Mouse (Mus musculus) embryonic facial prominence, embryonic 14.5 days (tissue): ENCODE results near the gene Nkiras2. TPM values are rescaled to one million over a fixed set of nuclear protein-coding genes. Genes with fewer than 3 reads are reported as not detected.

Experiments
- ATAC-seq: fragments of 200-750 bp; cut with Nextera tagmentation; 2 replicates; pipeline ENCODE4 v1.8.0; 2017; ENCODE audit warnings: low read depth, moderate number of reproducible peaks, moderate TSS enrichment
- DNase-seq: peaks from one replicate; pipeline ENCODE4 v3.0.0-alpha.2; 2015; ENCODE audit warnings: low spot score
- H3K27ac ChIP-seq: fragments of 300-500 bp; sonication (generic); replicated peaks from 2 replicates; pipeline ENCODE4 v1.5.1; 2014; ENCODE audit warnings: low read depth, mild to moderate bottlenecking, low read length, moderate library complexity
- H3K27me3 ChIP-seq: fragments of 300-500 bp; sonication (generic); replicated peaks from 2 replicates; pipeline ENCODE4 v1.6.1; 2014; ENCODE audit warnings: low read length; ENCODE audit not compliant: control insufficient read depth, insufficient read depth
- H3K36me3 ChIP-seq: fragments of 300-500 bp; sonication (generic); 2 replicates; pipeline ENCODE4 v1.6.1; 2014; ENCODE audit warnings: low read length, mixed read lengths; ENCODE audit not compliant: control insufficient read depth, insufficient read depth
- H3K4me1 ChIP-seq: fragments of 300-500 bp; sonication (generic); 2 replicates; pipeline ENCODE4 v1.6.1; 2014; ENCODE audit warnings: antibody characterized with exemption, low read length; ENCODE audit not compliant: control insufficient read depth, insufficient read depth
- H3K4me2 ChIP-seq: fragments of 300-500 bp; sonication (generic); 2 replicates; pipeline ENCODE4 v1.6.1; 2014; ENCODE audit warnings: low read depth, mild to moderate bottlenecking, low read length, moderate library complexity, mixed read lengths
- H3K4me3 ChIP-seq: fragments of 300-500 bp; sonication (generic); 2 replicates; pipeline ENCODE4 v1.5.1; 2014; ENCODE audit warnings: low read depth, mild to moderate bottlenecking, low read length
- H3K9ac ChIP-seq: fragments of 300-500 bp; sonication (generic); 2 replicates; pipeline ENCODE4 v1.6.1; 2014; ENCODE audit warnings: low read depth, mild to moderate bottlenecking, low read length, moderate library complexity, mixed read lengths
- H3K9me3 ChIP-seq: fragments of 300-500 bp; sonication (generic); 2 replicates; pipeline ENCODE4 v1.6.1; 2016; ENCODE audit warnings: low read length; ENCODE audit not compliant: control insufficient read depth
- WGBS: fragments of 180-500 bp; shearing (Covaris S2); extraction: QIAGEN DNeasy Blood & Tissue Kit; methylation state at CpG from one replicate; pipeline ENCODE4 v1.1.7; 2014; 5-methylcytosine and 5-hydroxymethylcytosine counted together
- polyA plus RNA-seq: library from polyadenylated mRNA; unstranded; fragments of >200 nt; fragmentation: Nextera tagmentation; extraction: Ambion mirVana; gene quantifications from 2 replicates; pipeline ENCODE4 v1.2.1, GENCODE M21; 2014

The Nkiras2 gene
- polyA plus RNA-seq: 67.1 and 81.0 TPM in 2 replicates

DNA sequence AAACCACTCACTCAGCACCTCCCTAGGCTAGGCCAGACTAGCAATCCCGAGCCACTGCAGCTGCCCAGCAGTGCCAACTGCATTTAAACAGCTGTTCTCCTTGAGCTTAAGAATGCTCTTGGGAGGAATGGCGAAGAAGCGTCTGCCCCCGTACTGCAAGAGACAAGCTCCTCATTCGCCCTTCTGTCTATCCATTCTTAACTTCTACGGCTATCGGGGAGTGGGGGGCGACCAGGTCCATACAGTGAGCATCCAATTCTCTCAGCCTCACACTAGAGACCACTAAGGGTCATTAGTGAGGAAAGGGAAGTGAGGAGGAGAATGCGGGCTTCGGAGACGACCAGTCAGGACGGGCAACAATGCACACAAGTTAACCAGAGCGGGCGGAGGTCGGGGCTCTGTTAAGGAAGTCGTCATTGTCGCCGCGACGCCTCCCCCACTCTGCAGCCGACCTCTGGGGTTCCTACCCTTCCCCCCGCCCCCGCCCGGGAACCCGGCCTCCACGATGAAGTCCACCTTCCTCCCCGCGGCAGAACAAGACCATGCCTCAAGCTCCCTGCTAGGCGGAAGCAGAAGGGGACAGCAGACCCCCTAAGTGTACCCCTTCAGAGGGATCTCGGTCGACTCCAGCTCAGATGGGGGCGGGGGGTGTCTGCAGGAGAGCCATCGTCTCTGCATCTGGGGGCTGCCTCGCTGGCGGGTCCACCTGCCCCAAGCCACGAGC, at the start of gene Nkiras2:
Gene Nkiras2, plus strand, starts transcription at position 484 of the 724 bp plus-strand sequence.
- WGBS: 0% methylated on average over 28 of the region's 36 CpGs
- Histone ChIP-seq H3K4me1 (peaks cover 14% of the 10 kb centered on the region), H3K36me3 (no peaks in the 10 kb centered on the region), H3K9ac (peak within 1 kb of the TSS; percentile 89), H3K27ac (peak within 1 kb of the TSS; percentile 90), H3K9me3 (no peaks in the 10 kb centered on the region), H3K4me3 (peak within 1 kb of the TSS; percentile 77), H3K27me3 (no peaks in the 10 kb centered on the region), H3K4me2 (peak within 1 kb of the TSS; percentile 67)
- peak; percentile 85 for DNase-seq
- ATAC-seq: peak; percentile 34

DNA sequence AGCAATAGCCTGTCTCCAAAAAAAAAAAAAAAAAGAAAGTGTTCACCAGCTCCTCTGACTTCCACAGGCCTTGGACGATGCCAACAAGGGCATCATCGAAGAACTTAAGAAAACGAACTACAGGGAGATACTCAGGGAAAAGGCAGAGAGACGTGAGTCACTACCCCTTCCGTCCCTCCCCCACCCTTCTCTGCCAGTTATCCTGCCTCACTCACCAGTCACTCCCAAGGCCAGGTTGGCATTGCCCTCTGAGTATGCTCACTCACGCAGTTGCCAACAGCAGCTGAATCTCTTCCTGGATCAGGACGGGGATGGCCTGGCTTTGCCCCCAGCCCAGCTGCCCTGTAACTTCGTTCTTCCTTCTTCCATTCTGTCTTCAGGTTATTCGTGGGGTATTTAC, 49.3 kb upstream of the Nkiras2 start:
- Histone ChIP-seq H3K4me2 (no peak overlapping the region), H3K27ac (no peak overlapping the region), H3K4me1 (peaks cover 4% of the 10 kb centered on the region; the same call in 1 of the 2 replicates), H3K9me3 (no peaks in the 10 kb centered on the region), H3K9ac (no peak overlapping the region), H3K27me3 (peaks cover 10% of the 10 kb centered on the region; the same call in 1 of the 2 replicates), H3K4me3 (no peak overlapping the region), H3K36me3 (no peaks in the 10 kb centered on the region)
- WGBS: 60% methylated on average over 9 of the region's 9 CpGs
- ATAC-seq (no peak), DNase-seq (no peak)

DNA sequence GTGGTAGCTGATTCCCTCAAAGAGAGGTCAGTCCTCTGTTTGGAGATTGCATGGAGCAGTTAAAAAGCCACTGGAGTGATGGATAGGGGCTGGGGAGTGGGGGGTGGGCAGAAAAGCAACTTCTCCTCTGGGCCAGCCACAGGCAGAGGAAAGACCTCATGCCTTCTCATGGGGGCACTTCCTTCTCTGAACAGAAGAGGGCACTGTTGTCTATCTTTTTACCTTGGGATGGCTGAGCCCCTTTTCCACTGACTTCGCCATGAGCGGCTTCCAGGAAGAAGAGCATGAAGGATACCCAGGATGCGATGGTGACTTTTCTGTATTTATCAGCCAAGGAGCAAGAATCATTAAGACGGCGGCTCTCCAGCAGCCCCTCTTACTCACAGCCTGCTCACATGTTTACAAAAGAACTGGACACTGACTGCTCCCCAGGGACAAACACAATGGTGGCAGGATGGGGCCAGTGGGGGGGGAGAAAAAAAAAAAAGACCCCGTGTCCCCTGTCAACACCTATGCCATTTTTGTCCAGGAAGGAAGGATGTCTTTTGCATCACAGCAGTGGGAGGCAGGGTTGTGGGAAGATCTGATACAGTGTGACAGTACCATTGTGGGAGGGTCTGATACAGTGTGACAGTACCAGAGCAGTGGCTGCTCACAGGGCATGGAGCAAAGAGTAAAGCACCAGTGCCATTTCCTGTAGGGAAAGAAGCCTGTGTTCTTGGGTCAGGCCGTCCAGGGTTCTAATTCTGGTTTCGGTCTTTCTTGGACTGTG, 48.4 kb upstream of the Nkiras2 start:
- 10% methylated on average over 8 of the region's 8 CpGs for WGBS
- Histone ChIP-seq H3K27ac (no peak overlapping the region), H3K4me1 (peaks cover 7% of the 10 kb centered on the region), H3K36me3 (no peaks in the 10 kb centered on the region), H3K4me3 (peak overlapping the region; percentile 11; the same call in 1 of the 2 replicates), H3K9me3 (no peaks in the 10 kb centered on the region), H3K4me2 (peak overlapping the region; percentile 49), H3K27me3 (peaks cover 10% of the 10 kb centered on the region; the same call in 1 of the 2 replicates), H3K9ac (no peak overlapping the region)
- DNase-seq (peak; percentile 83), ATAC-seq (peak; percentile 45)

DNA sequence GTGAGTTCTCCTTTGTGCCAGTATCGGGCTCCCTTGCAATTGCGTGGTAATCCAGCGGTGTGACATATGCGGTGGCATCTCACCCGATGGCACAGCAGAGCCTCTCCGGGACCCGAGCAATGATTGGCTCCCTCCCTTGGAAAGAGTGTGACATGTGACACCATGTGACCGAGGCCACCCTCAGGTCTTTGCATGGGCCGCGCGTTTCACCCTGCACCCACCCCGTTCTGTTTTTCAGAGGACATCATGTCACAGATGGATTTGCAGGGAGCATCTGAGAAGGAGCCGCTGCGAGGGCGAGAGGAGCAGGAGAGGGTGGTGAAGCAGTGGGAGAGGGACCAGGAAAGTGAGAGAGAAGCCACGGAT, 47.9 kb upstream of the Nkiras2 start:
- peak overlapping the region; percentile 49 for H3K4me2 ChIP-seq
- ATAC-seq (no peak), DNase-seq (no peak)
- H3K4me1 ChIP-seq: peaks cover 12% of the 10 kb centered on the region
- peaks cover 10% of the 10 kb centered on the region; the same call in 1 of the 2 replicates for H3K27me3 ChIP-seq
- H3K9ac ChIP-seq: 0 out of 2 replicates have a peak overlapping the region, but pooled peaks have one; percentile 37
- H3K36me3 ChIP-seq: no peaks in the 10 kb centered on the region
- H3K4me3 ChIP-seq: peak overlapping the region; percentile 11; the same call in 1 of the 2 replicates
- H3K9me3 ChIP-seq: no peaks in the 10 kb centered on the region
- 11% methylated on average over 16 of the region's 16 CpGs for WGBS
- no peak overlapping the region for H3K27ac ChIP-seq

DNA sequence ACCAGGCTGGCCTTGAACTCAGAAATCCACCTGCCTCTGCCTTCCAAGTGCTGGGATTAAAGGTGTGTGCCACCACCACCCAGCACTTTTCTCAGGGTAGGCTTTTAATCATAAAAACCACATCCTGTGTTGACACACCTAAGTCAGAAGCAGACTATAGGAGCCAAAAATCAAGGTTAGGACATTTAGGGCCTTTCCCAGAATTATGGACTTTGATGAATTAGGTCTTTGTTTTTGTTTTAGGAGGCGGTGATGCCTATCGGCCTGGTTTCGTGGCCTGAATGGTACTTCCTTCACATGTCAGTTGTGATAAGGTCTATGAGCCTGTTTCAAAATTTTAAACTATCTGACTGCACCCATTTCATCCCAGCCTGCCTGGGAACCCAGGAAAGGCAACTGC, 44.9 kb upstream of the Nkiras2 start:
- DNase-seq: no peak
- Histone ChIP-seq H3K36me3 (peaks cover 11% of the 10 kb centered on the region), H3K27me3 (peaks cover 10% of the 10 kb centered on the region; the same call in 1 of the 2 replicates), H3K4me3 (peak overlapping the region; percentile 68), H3K4me2 (peak overlapping the region; percentile 81), H3K9ac (0 out of 2 replicates have a peak overlapping the region, but pooled peaks have one; percentile 74), H3K9me3 (no peaks in the 10 kb centered on the region), H3K4me1 (peaks cover 15% of the 10 kb centered on the region), H3K27ac (peak overlapping the region; percentile 68; the same call in 1 of the 2 replicates)
- ATAC-seq: no peak
- 89% methylated on average over 3 of the region's 3 CpGs for WGBS

DNA sequence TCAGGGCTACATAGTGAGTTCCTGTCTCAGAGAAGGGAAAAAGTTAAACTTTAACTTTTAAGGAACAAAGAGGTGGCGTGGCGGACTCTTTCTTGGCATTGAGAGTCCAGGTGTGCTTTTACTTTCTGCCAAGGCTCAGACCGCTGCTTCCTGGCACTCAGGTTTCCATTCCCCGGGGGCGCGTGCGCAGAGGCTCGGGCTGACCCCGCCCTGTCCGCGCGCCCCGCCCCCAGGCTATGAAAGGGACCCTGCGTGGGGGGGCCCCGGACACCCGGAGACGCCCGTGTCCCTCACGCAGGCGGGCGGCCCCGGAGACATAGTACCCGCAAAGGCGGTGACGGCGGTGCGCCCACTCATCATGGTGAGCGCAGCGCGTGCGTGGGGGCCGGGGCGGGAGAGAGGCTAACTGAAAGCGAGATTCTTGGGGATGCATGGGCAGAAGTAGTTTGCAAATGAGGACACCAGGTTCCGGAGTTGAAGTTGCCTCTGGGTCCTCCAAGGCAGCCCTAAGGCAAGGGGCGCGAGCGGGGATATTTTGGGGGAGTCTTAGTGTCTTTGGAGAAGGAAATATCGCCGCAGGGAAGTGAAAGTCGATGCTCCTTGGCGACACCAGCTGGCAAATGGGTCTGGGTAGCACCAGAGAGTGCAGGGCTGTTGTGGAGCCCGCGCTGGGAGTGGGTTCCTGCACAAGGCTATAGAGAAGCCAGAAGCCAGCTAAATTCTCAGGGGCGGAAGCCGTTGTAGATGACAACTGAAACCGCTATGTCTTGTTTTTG, 44.1 kb upstream of the Nkiras2 start, which contains the start of gene Cnp:
Gene Cnp, plus strand, starts transcription at position 197 of the 776 bp plus-strand sequence.
- Histone ChIP-seq H3K4me3 (peak within 1 kb of the TSS; percentile 68), H3K36me3 (peaks cover 18% of the 10 kb centered on the region), H3K4me2 (peak within 1 kb of the TSS; percentile 81), H3K27me3 (peaks cover 10% of the 10 kb centered on the region; the same call in 1 of the 2 replicates), H3K9me3 (no peaks in the 10 kb centered on the region), H3K4me1 (peaks cover 15% of the 10 kb centered on the region), H3K9ac (peak within 1 kb of the TSS; percentile 74), H3K27ac (peak within 1 kb of the TSS; percentile 68)
- 1% methylated on average over 47 of the region's 47 CpGs for WGBS
- ATAC-seq (peak; percentile 81), DNase-seq (peak; percentile 85)

DNA sequence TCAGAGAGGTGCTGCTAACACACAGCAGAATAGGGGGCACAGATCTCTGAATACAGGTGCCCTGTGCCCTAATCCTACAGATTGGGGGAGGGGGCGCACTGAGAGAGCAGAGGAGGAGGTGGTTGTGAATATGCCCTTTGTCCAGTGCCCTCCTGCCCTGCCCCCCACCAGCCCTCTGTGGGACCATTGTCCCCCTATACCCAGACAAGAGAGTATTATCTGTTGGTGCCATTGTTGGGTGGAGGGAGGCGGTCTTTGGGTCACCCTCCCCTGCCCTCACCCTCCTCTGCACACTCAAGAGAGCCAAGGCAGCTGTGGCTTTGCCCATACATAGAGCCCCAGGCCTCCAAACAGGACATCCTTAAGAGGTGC, 43.6 kb upstream of the Nkiras2 start:
- Histone ChIP-seq H3K9ac (peak overlapping the region; percentile 74), H3K4me1 (peaks cover 15% of the 10 kb centered on the region), H3K27me3 (peaks cover 10% of the 10 kb centered on the region; the same call in 1 of the 2 replicates), H3K36me3 (peaks cover 24% of the 10 kb centered on the region), H3K4me2 (peak overlapping the region; percentile 81), H3K27ac (no peak overlapping the region), H3K4me3 (peak overlapping the region; percentile 68), H3K9me3 (no peaks in the 10 kb centered on the region)
- WGBS: 28% methylated on average over 2 of the region's 2 CpGs
- DNase-seq (no peak), ATAC-seq (no peak)

DNA sequence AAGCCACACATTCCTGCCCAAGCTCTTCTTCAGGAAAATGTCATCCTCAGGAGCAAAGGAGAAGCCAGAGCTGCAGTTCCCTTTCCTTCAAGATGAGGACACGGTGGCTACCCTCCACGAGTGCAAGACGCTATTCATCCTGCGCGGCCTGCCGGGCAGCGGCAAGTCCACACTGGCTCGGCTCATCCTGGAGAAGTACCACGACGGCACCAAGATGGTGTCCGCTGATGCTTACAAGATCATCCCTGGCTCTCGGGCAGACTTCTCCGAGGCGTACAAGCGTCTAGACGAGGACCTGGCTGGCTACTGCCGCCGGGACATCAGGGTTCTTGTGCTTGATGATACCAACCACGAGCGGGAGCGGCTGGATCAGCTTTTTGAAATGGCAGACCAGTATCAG, 42.8 kb upstream of the Nkiras2 start:
- Histone ChIP-seq H3K27ac (no peak overlapping the region), H3K4me2 (peak overlapping the region; percentile 81), H3K36me3 (peaks cover 31% of the 10 kb centered on the region), H3K27me3 (peaks cover 2% of the 10 kb centered on the region; the same call in 1 of the 2 replicates), H3K9me3 (no peaks in the 10 kb centered on the region), H3K4me1 (peaks cover 11% of the 10 kb centered on the region), H3K4me3 (no peak overlapping the region), H3K9ac (peak overlapping the region; percentile 30; the same call in 1 of the 2 replicates)
- WGBS: 61% methylated on average over 21 of the region's 21 CpGs
- DNase-seq (no peak), ATAC-seq (no peak)
